Mouse (Mus musculus) stomach, embryonic 16.5 days (tissue): ENCODE data around the gene Tmem234. TPM values are rescaled to one million over a fixed set of nuclear protein-coding genes. Genes with fewer than 3 reads are reported as not detected.
A peak's percentile ranks its signal among the peaks of the same experiment; 100 is the strongest.
"Not testable (repeated sequence)": the region's sequence is repeated elsewhere in the genome, so short reads cannot be mapped to it uniquely, and the experiment has no call there.

ENCODE experiments used
- ATAC-seq: fragments of 200-750 bp; cut with Nextera tagmentation; 2 replicates; pipeline ENCODE4 v1.8.0; 2017; ENCODE audit warnings: moderate number of reproducible peaks, moderate TSS enrichment; ENCODE audit not compliant: insufficient read depth, low FRiP score
- H3K27ac ChIP-seq: fragments of 300-500 bp; sonication (generic); 2 replicates; pipeline ENCODE4 v1.5.1; 2014; ENCODE audit warnings: low read length
- H3K27me3 ChIP-seq: fragments of 300-500 bp; sonication (generic); 2 replicates; pipeline ENCODE4 v1.6.1; 2014; ENCODE audit warnings: low read length, control low read depth, mixed read lengths; ENCODE audit not compliant: control insufficient read depth, insufficient read depth
- H3K36me3 ChIP-seq: fragments of 300-500 bp; sonication (generic); 2 replicates; pipeline ENCODE4 v1.6.1; 2014; ENCODE audit warnings: low read length; ENCODE audit not compliant: control insufficient read depth, insufficient read depth
- H3K4me1 ChIP-seq: fragments of 300-500 bp; sonication (generic); 2 replicates; pipeline ENCODE4 v1.6.1; 2014; ENCODE audit warnings: low read length, control low read depth, mixed read lengths; ENCODE audit not compliant: control insufficient read depth, insufficient read depth
- H3K4me2 ChIP-seq: fragments of 300-500 bp; sonication (generic); 2 replicates; pipeline ENCODE4 v1.6.1; 2014; ENCODE audit warnings: low read depth, low read length, mixed read lengths
- H3K4me3 ChIP-seq: fragments of 300-500 bp; sonication (generic); replicated peaks from 2 replicates; pipeline ENCODE4 v1.5.1; 2014; ENCODE audit warnings: mild to moderate bottlenecking, low read length
- H3K9ac ChIP-seq: fragments of 300-500 bp; sonication (generic); 2 replicates; pipeline ENCODE4 v1.6.1; 2014; ENCODE audit warnings: low read length
- H3K9me3 ChIP-seq: fragments of 300-500 bp; sonication (generic); replicated peaks from 2 replicates; pipeline ENCODE4 v1.6.1; 2016; ENCODE audit warnings: low read length, control low read depth; ENCODE audit not compliant: control insufficient read depth
- WGBS: fragments of 180-500 bp; shearing (Covaris S2); extraction: QIAGEN DNeasy Blood & Tissue Kit; methylation state at CpG from one replicate; pipeline ENCODE4 v1.1.7; 2014; 5-methylcytosine and 5-hydroxymethylcytosine counted together
- polyA plus RNA-seq: library from polyadenylated mRNA; unstranded; fragments of >200 nt; fragmentation: Nextera tagmentation; extraction: Ambion mirVana; gene quantifications from 2 replicates; pipeline ENCODE4 v1.2.1, GENCODE M21; 2015

The Tmem234 gene
- polyA plus RNA-seq: 181 and 190 TPM in 2 replicates

DNA sequence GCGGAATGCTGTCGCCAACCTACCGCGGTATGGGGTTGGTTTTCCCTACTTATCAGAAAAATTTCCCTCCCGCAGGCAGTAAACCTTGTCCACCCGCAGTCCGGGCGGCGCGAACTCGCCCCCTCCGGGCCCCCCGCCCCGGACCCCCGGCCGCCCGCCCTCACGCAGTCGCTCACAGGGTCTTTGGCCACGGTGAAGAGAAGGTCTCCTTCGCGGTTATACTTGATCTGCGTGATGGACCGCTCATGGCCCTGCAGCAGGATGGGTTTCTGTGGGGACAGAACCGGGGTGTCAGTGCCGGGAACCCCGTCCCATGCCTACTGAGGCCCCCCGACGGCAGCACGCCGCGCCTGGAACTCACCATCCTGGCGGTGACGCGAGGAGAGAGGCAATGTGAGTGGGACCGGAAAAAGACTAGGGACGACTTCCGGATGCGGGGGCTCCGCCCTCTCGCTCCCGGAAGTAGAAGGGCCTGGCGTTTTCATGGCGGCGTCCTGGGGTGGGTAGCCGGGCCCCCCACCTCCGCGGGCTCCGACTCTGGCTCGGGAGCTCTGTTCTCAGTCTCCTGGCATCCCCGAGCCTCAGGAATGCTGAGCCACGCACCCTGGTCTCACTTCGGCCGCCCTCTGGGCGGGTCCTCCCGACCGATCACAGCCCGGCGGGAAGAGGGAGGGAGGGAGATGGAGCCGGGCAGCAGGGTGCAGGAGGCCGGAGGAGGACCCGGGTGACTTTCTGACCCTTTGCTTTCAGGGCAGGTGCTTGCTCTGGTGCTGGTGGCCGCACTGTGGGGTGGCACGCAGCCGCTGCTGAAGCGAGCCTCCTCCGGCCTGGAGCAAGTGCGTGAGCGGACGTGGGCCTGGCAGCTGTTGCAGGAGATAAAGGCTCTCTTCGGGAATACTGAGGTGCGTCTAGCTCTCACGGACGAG, at the start of gene Tmem234, which contains the start of gene Eif3i:
Gene Tmem234, plus strand, starts transcription at position 436 of the 926 bp plus-strand sequence.
Gene Eif3i, minus strand, starts transcription at position 416 of the 926 bp plus-strand sequence.
- Histone ChIP-seq H3K36me3 (peaks cover 13% of the 10 kb centered on the region; the same call in 1 of the 2 replicates), H3K27me3 (no peaks in the 10 kb centered on the region), H3K9ac (peak within 1 kb of the TSS; percentile 98), H3K27ac (peak within 1 kb of the TSS; percentile 67; the same call in 1 of the 2 replicates), H3K9me3 (no peaks in the 10 kb centered on the region), H3K4me1 (peaks cover 17% of the 10 kb centered on the region), H3K4me3 (peak within 1 kb of the TSS; percentile 98), H3K4me2 (peak within 1 kb of the TSS; percentile 89)
- under 1% methylated on average over 74 of the region's 74 CpGs for WGBS
- ATAC-seq: peak; percentile 89

DNA sequence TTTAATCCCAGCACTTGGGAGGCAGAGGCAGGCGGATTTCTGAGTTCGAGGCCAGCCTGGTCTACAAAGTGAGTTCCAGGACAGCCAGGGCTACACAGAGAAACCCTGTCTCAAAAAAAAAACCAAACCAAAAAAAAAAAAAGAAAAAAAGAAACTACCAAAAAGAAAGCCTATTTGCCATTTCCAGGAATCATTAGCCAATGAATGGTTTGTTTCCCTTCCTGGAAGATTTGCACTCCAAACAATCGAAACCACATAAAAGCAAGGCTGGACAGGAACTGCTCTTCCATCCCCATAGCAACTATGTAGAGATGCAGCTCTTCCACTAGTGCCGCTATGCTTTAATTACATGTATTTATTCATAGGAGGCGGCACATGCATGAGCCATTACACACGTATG, 46.0 kb upstream of the Tmem234 start:
- H3K4me3 ChIP-seq: not testable (repeated sequence)
- WGBS: 88% methylated on average over 4 of the region's 6 CpGs

DNA sequence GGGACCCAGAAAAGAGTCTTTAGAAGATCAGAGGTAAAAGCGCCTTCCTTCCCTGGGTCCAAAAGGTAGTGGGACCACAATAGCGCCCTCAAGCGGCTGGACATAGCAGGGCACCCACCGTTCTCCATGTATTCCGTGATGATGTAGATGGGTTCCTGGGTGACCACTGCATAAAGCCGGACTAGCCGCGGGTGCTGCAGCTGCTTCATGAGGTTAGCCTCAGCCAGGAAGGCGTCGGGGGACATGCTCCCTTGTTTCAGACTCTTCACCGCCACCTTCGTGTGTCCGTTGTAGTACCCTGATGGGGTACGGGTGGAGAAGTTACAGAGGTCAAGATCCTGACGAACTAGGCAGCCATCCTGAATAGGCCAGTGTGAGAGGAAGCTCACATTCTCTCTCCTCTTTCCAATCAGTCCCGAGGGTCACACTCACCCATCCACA, 45.0 kb upstream of the Tmem234 start:
- ATAC-seq: peak; percentile 30; the same call in 1 of the 2 replicates
- Histone ChIP-seq H3K9me3 (no peaks in the 10 kb centered on the region), H3K9ac (peak overlapping the region; percentile 71), H3K4me3 (peak overlapping the region; percentile 64), H3K27me3 (no peaks in the 10 kb centered on the region), H3K4me1 (peaks cover 10% of the 10 kb centered on the region), H3K36me3 (no peaks in the 10 kb centered on the region), H3K27ac (no peak overlapping the region; the same call in 1 of the 2 replicates), H3K4me2 (peak overlapping the region; percentile 94)
- WGBS: 4% methylated on average over 16 of the region's 16 CpGs

More for the DNA sequence above, 46.0 kb upstream of the Tmem234 start:
- not testable (repeated sequence) for H3K36me3 ChIP-seq, ATAC-seq, H3K4me1 ChIP-seq, H3K9me3 ChIP-seq, H3K27ac ChIP-seq, H3K27me3 ChIP-seq, H3K4me2 ChIP-seq, H3K9ac ChIP-seq

DNA sequence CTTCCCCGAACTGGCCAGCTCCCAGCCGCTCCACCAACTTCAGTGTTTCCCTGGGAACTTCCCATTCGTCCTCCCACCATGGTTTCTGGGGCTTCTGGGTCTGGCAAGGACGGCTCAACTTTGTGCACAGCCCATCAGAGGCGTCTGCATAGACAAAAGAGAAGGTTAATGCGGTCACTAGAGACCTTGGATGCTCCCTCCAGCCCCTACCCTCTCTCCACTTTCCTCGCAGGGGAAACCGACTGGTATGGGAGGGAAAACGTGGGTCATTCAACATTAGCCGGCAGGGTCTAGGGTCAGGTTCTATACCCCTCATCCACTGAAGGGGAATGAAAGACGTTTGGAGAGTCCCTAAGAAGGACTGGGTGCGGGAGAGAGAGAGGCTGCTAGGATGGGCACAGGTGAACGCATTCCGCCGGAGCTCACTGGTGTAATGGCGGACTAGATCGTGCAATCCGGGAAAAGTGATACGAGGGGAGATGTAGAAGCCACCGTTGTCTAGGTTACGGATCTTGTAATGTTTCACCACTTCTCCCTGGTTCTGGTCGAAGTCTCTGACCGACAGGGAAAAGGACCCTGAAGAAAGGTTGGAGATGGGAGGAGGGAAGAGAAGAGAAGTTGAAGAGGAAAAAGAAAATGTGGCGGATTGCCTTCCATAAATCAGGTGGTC, 44.5 kb upstream of the Tmem234 start:
- Histone ChIP-seq H3K4me1 (peaks cover 10% of the 10 kb centered on the region), H3K9ac (peak overlapping the region; percentile 71), H3K4me2 (peak overlapping the region; percentile 94), H3K9me3 (no peaks in the 10 kb centered on the region), H3K27ac (no peak overlapping the region; the same call in none of the 2 replicates), H3K36me3 (no peaks in the 10 kb centered on the region), H3K4me3 (peak overlapping the region; percentile 64), H3K27me3 (no peaks in the 10 kb centered on the region)
- WGBS: under 1% methylated on average over 24 of the region's 24 CpGs
- peak; percentile 63 for ATAC-seq

DNA sequence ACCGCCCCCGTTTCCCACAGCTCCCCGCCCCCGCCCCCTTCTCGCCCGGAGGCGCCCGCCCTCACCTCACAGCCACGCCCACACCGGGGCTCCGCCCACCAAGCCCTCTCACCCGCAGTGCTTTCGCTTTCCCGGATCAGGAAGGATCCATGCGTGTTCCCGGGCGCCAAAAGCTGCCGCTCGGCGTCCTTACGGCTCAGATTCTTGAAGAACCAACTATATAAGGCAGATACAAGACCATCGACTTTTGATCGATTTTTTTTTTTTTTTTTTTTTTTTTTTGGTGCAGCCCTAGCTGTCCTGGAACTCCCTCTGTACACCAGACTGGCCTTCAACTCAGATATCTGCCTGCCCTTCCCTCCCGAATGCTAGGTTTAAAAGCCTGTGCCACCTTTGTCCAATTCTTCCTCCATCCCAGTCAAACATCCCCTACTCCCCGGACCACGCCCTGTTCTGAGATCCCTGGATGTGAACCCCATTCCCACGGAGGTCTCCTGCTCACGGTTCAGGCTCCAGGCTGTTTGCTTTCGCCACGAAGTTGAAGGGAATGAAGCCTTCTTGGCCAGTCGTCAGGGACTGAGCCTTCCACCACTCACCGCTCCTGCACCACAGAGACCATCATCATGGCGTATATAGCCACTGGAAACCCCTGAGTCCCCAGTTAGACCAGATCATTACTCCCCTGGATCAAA, 43.8 kb upstream of the Tmem234 start:
- H3K4me3 ChIP-seq: peak overlapping the region; percentile 64
- peaks cover 10% of the 10 kb centered on the region for H3K4me1 ChIP-seq
- WGBS: 6% methylated on average over 32 of the region's 33 CpGs
- no peaks in the 10 kb centered on the region for H3K27me3 ChIP-seq
- peak overlapping the region; percentile 71 for H3K9ac ChIP-seq
- H3K9me3 ChIP-seq: no peaks in the 10 kb centered on the region
- ATAC-seq: peak; percentile 87
- peak overlapping the region; percentile 94 for H3K4me2 ChIP-seq
- H3K36me3 ChIP-seq: no peaks in the 10 kb centered on the region
- H3K27ac ChIP-seq: peak overlapping the region; percentile 74

DNA sequence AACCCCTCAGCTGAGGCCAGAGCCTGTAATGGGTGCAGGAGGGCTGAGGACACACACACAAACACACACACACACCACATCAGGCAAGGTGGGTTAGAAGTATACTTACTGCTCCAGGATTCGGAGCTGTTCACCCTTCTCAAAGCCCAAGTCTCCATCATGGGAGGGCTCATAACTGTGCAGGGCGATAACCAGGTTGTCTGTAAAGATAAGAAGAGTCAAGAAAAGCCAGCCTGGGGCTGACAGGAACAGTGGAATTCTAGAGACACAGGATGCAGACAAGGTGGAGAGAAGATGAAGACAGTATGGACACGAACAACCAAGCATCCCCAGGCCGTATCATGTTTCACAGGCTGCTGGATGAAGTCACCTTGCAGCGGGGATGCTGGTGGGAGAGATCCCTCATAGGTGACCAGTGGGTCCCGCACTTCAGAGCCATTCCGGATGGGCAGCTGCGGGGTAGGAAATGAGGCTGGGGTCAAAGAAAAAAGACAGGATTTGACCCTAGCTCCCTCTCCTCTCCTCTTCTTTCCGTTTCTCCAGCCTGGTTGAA, 43.1 kb upstream of the Tmem234 start:
- WGBS: 75% methylated on average over 9 of the region's 9 CpGs
- no peak for ATAC-seq
- Histone ChIP-seq H3K4me3 (peak overlapping the region; percentile 64), H3K36me3 (no peaks in the 10 kb centered on the region), H3K27me3 (no peaks in the 10 kb centered on the region), H3K9me3 (no peaks in the 10 kb centered on the region), H3K4me2 (peak overlapping the region; percentile 94), H3K9ac (peak overlapping the region; percentile 71), H3K4me1 (peaks cover 10% of the 10 kb centered on the region), H3K27ac (peak overlapping the region; percentile 74; the same call in 1 of the 2 replicates)

DNA sequence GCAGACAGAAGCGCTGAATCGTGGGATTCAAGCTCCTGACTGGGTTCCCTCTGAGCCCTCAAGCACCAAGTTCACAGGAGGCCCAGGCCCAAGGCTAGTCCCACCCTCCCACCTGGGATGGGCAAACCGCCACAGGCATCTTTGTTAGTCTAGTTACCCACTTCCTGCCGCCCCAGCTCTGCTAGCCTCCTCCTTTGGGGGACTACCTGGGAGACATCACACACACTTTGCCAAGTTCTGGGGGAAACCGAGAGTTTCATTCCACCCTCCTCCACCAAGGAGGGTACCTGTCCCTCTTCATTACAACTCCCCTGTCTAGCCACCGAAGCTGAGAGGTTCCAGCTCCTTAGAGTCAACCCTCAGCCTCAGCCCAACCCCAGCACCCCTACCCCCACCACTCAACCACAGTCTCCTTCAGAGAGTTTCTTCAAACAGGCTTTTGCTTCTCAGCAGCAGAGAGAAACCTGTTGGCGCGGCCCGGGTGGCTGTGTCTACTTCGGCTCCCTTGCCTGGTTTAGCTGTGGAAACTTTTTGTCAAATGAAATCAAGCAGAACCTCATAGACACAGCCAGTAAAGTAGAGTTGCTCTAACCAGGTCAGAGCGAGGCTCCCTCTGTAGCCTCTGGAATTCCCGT, 42.0 kb upstream of the Tmem234 start:
- Histone ChIP-seq H3K4me2 (no peak overlapping the region), H3K4me3 (no peak overlapping the region), H3K27me3 (no peaks in the 10 kb centered on the region), H3K4me1 (peaks cover 10% of the 10 kb centered on the region), H3K27ac (no peak overlapping the region), H3K9me3 (no peaks in the 10 kb centered on the region), H3K9ac (no peak overlapping the region), H3K36me3 (no peaks in the 10 kb centered on the region)
- ATAC-seq: no peak
- WGBS: 82% methylated on average over 12 of the region's 12 CpGs

DNA sequence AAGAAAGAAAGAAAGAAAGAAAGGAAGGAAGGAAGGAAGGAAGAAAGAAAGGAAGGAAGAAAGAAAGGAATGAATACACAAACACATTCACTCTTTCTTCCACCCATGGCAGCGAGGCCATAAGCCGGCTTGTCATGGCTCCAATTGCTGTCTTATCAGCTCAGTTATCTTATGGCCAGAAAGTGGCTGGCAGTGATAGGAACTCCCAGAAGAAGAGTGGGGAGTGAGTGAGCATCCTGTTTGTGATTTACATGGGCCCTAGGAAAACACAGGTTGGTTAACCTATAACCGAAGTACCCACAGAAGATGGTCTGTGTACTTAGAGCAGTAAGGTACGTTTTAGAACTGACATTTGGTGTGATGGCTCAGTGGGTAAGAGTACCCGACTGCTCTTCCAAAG, 39.3 kb upstream of the Tmem234 start:
- H3K27me3 ChIP-seq: no peaks in the 10 kb centered on the region
- WGBS: 78% methylated on average over 5 of the region's 5 CpGs

More for the DNA sequence above, 39.3 kb upstream of the Tmem234 start:
- Histone ChIP-seq H3K4me1 (peaks cover 14% of the 10 kb centered on the region), H3K36me3 (no peaks in the 10 kb centered on the region), H3K4me2 (no peak overlapping the region), H3K9ac (no peak overlapping the region), H3K9me3 (no peaks in the 10 kb centered on the region), H3K27ac (no peak overlapping the region), H3K4me3 (no peak overlapping the region)
- no peak for ATAC-seq
